Mouse (Mus musculus) frontal cortex, adult (tissue): Measurements from ENCODE around the gene Mbd6.

ENCODE experiments used
- ATAC-seq: cut with Nextera tagmentation; 2 replicates; pipeline ENCODE4 v1.9.2; 2017; ENCODE audit warnings: mild to moderate bottlenecking, moderate library complexity, mixed read lengths; ENCODE audit not compliant: low TSS enrichment

The Mbd6 gene

GRCm38 (mm10) chr10:127288328-127288799 lies 454 bp downstream of the Mbd6 start:
- no peak for ATAC-seq

DNA sequence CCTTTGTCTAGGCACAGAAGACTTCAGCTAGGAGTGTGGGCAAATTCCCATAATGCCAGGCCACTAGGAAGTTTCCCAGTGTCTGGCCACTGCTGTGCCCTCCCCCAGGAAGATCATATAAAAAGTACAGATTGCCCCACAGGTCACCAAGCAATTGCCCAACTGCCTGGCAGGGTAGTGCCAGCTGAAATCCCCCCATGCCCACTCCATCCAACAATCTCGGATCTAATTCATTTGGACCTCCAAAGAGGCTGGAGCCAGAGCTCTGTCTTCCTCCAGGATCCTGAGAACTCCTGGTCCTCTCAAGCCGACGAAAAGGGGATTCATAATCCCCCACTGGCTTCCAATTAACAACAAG lies 903 bp downstream of the Mbd6 start:
- no peak for ATAC-seq

- ATAC-seq: no peak
Observed at GRCm38 (mm10) chr10:127287271-127287935, 1.4 kb downstream of the Mbd6 start.

DNA sequence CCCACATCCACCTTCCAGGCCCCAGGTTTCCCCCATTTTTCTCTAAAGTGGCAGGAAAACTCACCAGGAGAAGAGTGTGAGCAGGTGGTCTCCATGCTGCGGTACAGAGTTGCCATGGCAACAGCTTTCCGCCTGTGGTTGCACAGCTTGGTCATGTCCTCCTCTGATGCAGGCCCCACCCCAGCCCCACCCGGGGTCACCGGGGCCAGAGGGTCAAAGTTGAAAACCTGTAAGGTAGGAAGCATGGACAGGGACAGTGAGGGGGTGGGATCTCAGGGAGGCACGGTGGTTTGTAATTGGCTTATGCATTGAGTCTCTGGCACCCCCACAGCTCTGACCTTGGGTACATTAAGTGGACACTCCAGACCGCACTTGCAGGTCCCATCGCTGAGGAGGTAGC lies 2.1 kb downstream of the Mbd6 start:
- ATAC-seq: no peak

DNA sequence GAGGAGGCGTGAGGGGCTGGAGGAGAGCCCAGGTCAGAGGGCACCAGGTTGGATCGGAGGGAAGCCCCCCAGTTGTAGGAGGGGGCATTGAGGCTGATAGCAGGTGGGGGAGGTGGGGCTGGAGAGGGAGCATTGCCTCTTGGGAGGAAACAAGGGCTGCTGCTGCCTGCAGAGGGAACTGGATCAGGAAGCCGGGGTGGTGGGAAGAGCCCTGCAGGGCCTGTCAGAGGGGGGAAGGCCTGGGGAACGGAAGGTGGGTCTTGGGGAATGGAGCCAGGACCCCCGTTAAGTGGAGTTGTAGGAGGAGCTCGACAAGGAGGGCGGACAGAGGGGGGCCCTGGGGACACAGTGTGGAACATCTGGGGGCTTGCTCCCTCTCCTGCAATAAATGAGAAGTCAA lies 2.6 kb downstream of the Mbd6 start:
- ATAC-seq: no peak

- no peak for ATAC-seq
Observed at GRCm38 (mm10) chr10:127285644-127286043, 3.2 kb downstream of the Mbd6 start.

DNA sequence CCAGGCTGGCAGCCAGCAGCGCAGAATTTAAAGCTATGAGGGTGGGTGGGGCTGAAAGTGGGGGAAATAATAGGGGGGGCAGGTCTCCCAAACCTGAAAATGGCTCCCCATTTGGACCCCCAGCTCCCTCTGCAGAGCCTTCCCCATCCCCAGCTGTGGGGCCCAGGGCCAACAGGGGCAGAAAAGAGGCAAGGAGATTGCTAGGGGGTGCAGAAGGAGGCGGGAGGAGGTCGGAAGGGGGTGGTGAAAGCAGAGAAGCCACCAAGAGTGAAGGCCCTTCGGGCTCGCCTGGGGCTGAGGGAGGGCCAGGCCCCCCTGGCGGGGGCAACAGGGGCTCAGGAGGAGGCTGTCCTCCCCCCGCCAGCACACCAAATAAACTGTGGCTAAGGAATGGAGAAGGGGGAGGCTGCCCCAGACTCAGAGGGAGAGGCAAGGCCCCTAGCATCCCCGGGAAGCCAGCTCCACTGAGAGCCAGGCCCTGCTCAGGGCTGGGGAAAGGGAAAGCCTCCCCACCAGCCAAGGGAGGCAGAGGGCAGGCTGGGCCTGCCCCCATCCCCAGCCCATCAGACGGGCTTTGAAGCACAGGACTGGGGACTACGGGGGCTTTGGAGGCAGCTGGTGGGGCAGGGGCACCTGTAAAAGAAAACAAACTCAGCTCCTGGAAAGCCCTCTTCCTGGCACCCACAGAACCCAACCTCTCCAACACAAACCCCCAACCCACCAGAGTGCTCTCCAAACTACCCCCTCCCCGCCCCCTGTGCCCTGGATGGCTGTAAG lies 3.9 kb downstream of the Mbd6 start:
- ATAC-seq: no peak

DNA sequence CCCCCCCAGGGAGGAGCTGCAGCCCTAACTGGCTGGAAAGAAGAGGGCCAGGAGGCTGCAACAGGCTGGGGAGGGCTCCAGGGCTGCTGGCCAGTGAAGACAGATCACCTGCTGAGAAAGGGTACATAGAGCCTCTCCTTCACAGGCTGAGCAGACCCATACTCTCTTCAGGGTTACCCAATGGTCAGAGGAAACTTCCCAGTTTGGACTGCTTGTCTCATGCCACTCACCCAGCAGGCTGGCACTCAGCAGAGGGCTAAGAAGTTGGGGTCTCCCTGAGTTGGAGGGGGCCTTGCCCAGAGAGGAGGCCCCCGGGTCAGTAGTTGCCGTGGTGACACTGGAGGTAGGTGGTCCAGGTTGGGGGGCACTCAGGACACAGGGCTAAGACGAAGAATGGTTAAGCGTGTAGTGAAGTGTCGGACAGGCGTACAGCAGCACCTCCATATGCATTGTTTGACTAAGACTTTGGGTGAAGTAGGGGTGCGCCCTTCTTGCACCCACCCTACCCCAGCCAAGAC lies 4.7 kb downstream of the Mbd6 start:
- ATAC-seq: no peak

GRCm38 (mm10) chr10:127282620-127283215 lies 6.1 kb downstream of the Mbd6 start:
- no peak for ATAC-seq

DNA sequence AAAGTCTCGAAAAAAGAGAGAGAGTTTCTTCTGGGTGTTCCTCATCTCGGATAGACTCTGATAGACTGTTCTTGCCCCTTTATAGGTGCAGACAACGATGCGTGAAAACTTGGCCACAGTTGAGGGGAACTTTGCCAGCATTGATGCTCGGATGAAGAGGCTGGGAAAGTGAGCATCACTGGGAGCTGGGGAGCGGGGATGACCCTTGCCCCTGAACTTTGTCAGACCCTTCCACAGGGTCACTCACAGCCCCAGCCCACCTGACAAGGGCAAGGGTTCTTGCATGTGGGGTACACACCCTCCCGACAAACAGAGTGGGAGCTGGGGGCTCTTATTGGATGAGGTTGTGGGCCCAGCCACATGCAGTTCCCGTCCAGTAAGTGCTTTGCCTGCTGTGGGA lies 7.5 kb downstream of the Mbd6 start:
- ATAC-seq: no peak

GRCm38 (mm10) chr10:127279730-127280129 lies 9.1 kb downstream of the Mbd6 start:
- no peak for ATAC-seq

GRCm38 (mm10) chr10:127274261-127275022 lies 14.4 kb downstream of the Mbd6 start:
- ATAC-seq: no peak

GRCm38 (mm10) chr10:127272371-127272770 lies 16.4 kb downstream of the Mbd6 start:
- ATAC-seq: no peak

- ATAC-seq: no peak
Observed at GRCm38 (mm10) chr10:127269884-127270283, 18.9 kb downstream of the Mbd6 start.

- no peak for ATAC-seq
Observed at GRCm38 (mm10) chr10:127269036-127269435, 19.8 kb downstream of the Mbd6 start.

GRCm38 (mm10) chr10:127268401-127268800 lies 20.4 kb downstream of the Mbd6 start:
- ATAC-seq: no peak

DNA sequence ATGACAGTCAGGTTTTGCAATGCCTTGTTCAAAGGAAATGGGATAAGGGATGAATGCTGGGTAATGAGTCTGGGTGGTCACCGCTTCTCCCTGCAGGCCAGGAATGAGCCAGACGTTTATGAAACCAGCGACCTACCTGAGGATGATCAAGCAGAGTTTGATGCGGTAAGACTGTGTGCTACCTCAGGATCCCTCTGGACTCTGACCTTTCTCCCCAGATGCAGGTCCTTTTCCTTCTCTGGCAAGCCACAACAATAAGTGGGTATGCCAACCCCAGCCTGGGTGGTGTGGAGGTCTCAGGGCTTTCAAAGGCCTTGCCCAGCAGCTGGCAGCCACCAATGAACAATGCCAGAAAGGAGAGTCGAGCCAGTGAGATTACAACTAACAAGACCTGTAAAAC lies 21.5 kb downstream of the Mbd6 start:
- no peak for ATAC-seq

- peak; percentile 87 for ATAC-seq
Observed at GRCm38 (mm10) chr10:127266112-127267091, 22.4 kb downstream of the Mbd6 start, which contains the start of gene Dctn2. Gene Dctn2 (plus strand): TSS chr10:127266368.

DNA sequence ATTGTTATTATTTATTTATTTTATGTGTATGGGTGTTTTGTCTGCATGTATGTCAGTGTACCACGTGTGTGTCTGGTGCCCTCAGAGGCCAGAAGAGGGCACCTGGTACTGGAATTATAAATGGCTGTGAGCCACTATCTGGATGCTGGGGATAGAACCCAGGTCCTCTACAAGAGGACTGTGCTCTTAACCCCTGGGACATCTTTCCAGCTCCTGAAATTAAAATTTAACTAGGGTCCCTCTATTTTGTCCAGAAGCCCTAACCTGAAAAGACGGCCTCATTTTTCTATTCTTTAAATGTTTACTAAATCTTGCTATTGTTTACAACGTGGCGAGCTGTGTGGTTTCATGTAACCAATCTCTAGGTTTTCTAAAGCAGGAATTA lies 23.1 kb downstream of the Mbd6 start:
- no peak for ATAC-seq

GRCm38 (mm10) chr10:127264971-127265370 lies 23.8 kb downstream of the Mbd6 start:
- no peak for ATAC-seq

DNA sequence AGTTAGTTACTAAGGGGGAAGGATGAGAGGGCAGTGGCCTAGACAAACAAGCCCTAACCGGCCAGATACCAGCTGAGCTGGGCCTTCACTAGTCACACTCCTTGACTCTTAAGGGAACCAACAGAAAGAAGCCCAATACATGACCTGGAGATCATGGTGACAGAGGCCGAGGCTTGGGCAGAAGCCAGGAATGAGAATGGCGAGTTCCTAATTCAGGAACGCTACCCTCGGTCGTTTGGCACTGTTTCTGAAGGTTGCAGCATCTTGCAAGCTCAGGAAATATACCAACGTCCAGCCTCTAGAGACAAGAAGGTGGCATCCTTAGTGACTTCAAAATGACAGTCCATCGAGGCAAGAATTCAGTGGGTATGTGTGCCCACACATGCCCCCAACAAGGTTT lies 24.5 kb downstream of the Mbd6 start:
- no peak for ATAC-seq
